ENCODE assay signal across 17 mouse cellular contexts in the genomic region with DNA sequence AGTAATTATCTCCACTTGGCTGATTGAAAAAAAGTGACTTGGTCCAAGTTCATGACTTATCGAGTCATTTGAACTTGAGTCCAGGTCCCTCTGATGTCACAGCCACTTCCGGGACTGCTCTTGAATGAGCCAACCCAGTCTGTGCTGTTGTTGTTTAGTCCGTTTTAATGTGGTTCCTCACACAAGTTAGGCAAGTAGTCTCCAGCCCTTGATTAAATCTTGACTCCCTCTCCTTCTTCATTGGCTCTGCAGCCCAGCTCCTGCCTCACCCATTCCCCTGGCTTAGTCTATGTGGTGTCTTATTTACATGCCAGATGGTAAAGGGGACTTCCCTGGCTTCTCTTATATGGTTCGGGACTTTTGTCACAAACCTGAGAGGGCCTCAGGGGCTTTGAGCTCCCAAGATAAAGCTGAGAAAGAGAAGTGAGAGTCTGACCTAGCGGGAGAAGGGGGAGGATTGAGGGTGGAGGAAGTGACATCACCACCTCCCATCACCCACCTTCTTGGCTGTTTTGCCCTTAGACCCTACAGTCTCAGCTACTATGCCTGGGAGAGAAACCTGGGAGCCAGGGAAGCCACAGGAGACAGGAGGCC. TPM values are rescaled to one million over a fixed set of nuclear protein-coding genes. Genes with fewer than 3 reads are reported as not detected.
DNase-seq lines count a peak whose midpoint lies in the region; ATAC-seq and TF ChIP-seq lines count a peak whose summit lies in the region.
"Had no signal": no experiment of that assay in that cellular context is flagged by ENCODE, and none has a peak within 500 bp of the region (broad histone marks: within the 10 kb centered on the region; RNA-seq: fewer than 3 reads in every experiment).

No protein-coding gene starts in this region.

- no peak for TF ChIP-seq POLR2A in liver, adult 2 months (IDR thresholded peaks at IDR 0.05; ENCODE audit: extremely low read depth, insufficient read depth, low read length)

- no peaks in the 10 kb centered on the region for H3K79me2 ChIP-seq in liver, adult 2 months (ENCODE audit: control insufficient read depth, insufficient read depth, low read length)

- H3K4me1 ChIP-seq in liver, adult 2 months (ENCODE audit: control insufficient read depth, insufficient read depth, low read length) = no peaks in the 10 kb centered on the region
- no peaks in the 10 kb centered on the region for H3K4me1 ChIP-seq in liver, embryonic 11.5 days (replicated peaks; ENCODE audit: control insufficient read depth, insufficient read depth, low read length)
- H3K4me1 ChIP-seq in midbrain, embryonic 13.5 days (replicated peaks) = no peaks in the 10 kb centered on the region
- H3K4me1 ChIP-seq in midbrain, embryonic 11.5 days (ENCODE audit: control insufficient read depth, insufficient read depth, low read length) = no peaks in the 10 kb centered on the region
- H3K4me1 ChIP-seq: hindbrain, embryonic 13.5 days had no signal

- H3K27ac ChIP-seq in liver, adult 2 months (replicated peaks; ENCODE audit: insufficient read depth, low read depth, low read length) = peak overlapping the region; percentile 30; the same call in 1 of the 2 replicates
- H3K27ac ChIP-seq in liver, embryonic 11.5 days (ENCODE audit: low read depth, low read length) = no peak overlapping the region
- no peak overlapping the region for H3K27ac ChIP-seq in midbrain, embryonic 13.5 days
- H3K27ac ChIP-seq in midbrain, embryonic 11.5 days (ENCODE audit: low read depth, low read length) = no peak overlapping the region
- H3K27ac ChIP-seq: hindbrain, embryonic 13.5 days had no signal

- no peak for ATAC-seq in liver, embryonic 11.5 days (replicated peaks; ENCODE audit: low FRiP score)
- no peak for ATAC-seq in midbrain, embryonic 13.5 days
- no peak for ATAC-seq in midbrain, embryonic 11.5 days (ENCODE audit: low FRiP score)

- no peak overlapping the region for H3K4me3 ChIP-seq in liver, adult 2 months (ENCODE audit: insufficient read depth, low read depth, low read length)
- H3K4me3 ChIP-seq in liver, embryonic 11.5 days (ENCODE audit: low read depth, low read length) = no peak overlapping the region
- H3K4me3 ChIP-seq in midbrain, embryonic 13.5 days (replicated peaks) = no peak overlapping the region
- H3K4me3 ChIP-seq in midbrain, embryonic 11.5 days (ENCODE audit: low read depth, low read length) = no peak overlapping the region
- H3K4me3 ChIP-seq: hindbrain, embryonic 13.5 days had no signal

- no peak overlapping the region for H3K9ac ChIP-seq in liver, adult 2 months (ENCODE audit: low read depth, low read length)
- H3K9ac ChIP-seq in liver, embryonic 11.5 days (ENCODE audit: low read depth, low read length) = no peak overlapping the region
- no peak overlapping the region for H3K9ac ChIP-seq in midbrain, embryonic 13.5 days (replicated peaks)
- H3K9ac ChIP-seq in midbrain, embryonic 11.5 days (ENCODE audit: low read length) = no peak overlapping the region
- H3K9ac ChIP-seq: hindbrain, embryonic 13.5 days had no signal

- H3K4me2 ChIP-seq in liver, embryonic 11.5 days = no peak overlapping the region
- H3K4me2 ChIP-seq in midbrain, embryonic 13.5 days (replicated peaks) = no peak overlapping the region
- no peak overlapping the region for H3K4me2 ChIP-seq in midbrain, embryonic 11.5 days
- H3K4me2 ChIP-seq: hindbrain, embryonic 13.5 days had no signal

- H3K36me3 ChIP-seq in liver, adult 2 months (ENCODE audit: control insufficient read depth, insufficient read depth, low read length) = no peaks in the 10 kb centered on the region
- no peaks in the 10 kb centered on the region for H3K36me3 ChIP-seq in liver, embryonic 11.5 days (ENCODE audit: control insufficient read depth, insufficient read depth, low read length)
- peaks cover 9% of the 10 kb centered on the region; the same call in 1 of the 2 replicates for H3K36me3 ChIP-seq in splenic B cell, adult 2 months (ENCODE audit: control insufficient read depth, insufficient read depth, low read length, poor library complexity, severe bottlenecking)
- no peaks in the 10 kb centered on the region for H3K36me3 ChIP-seq in midbrain, embryonic 13.5 days
- no peaks in the 10 kb centered on the region for H3K36me3 ChIP-seq in midbrain, embryonic 11.5 days (ENCODE audit: control insufficient read depth, insufficient read depth, low read length)
- H3K36me3 ChIP-seq: hindbrain, embryonic 13.5 days had no signal

- no peaks in the 10 kb centered on the region for H3K9me3 ChIP-seq in liver, embryonic 11.5 days (ENCODE audit: control insufficient read depth, low read length)
- H3K9me3 ChIP-seq in midbrain, embryonic 13.5 days = no peaks in the 10 kb centered on the region
- no peaks in the 10 kb centered on the region for H3K9me3 ChIP-seq in midbrain, embryonic 11.5 days (ENCODE audit: control insufficient read depth, low read length)
- H3K9me3 ChIP-seq: hindbrain, embryonic 13.5 days had no signal

- TF ChIP-seq CTCF in liver, adult 2 months (IDR thresholded peaks at IDR 0.05; ENCODE audit: low read depth, low read length) = no peak

- DNase-seq in liver, adult 2 months (ENCODE audit: extremely low read depth, low read depth, low spot score) = peak; percentile 43
- no peak for DNase-seq in liver, embryonic 11.5 days (ENCODE audit: low spot score)
- DNase-seq in T-cell, adult 2 months (ENCODE audit: low spot score) = peak; percentile 69
- peak; percentile 64 for DNase-seq in lung, postnatal 36 days
- DNase-seq in splenic B cell, adult 2 months (ENCODE audit: low read depth, low spot score) = peak; percentile 96
- DNase-seq in midbrain, embryonic 11.5 days (ENCODE audit: low spot score, missing footprints) = no peak
- DNase-seq in cerebellum, postnatal 14 days = no peak
- DNase-seq: adrenal gland, adult 2 months; cerebellum, adult 9-10 months; kidney, postnatal 14 days had no signal

- WGBS in liver, adult 2 months = 64% methylated on average over 5 of the region's 5 CpGs
- WGBS in liver, embryonic 11.5 days = 44% methylated on average over 5 of the region's 5 CpGs
- 79% methylated on average over 5 of the region's 5 CpGs for WGBS in midbrain, embryonic 13.5 days
- WGBS in midbrain, embryonic 11.5 days = 81% methylated on average over 5 of the region's 5 CpGs

- no peaks in the 10 kb centered on the region for H3K27me3 ChIP-seq in liver, adult 2 months (ENCODE audit: control insufficient read depth, insufficient read depth, low read length)
- H3K27me3 ChIP-seq in liver, embryonic 11.5 days (replicated peaks; ENCODE audit: control insufficient read depth, insufficient read depth, low read length) = no peaks in the 10 kb centered on the region
- H3K27me3 ChIP-seq in splenic B cell, adult 2 months (ENCODE audit: control insufficient read depth, insufficient read depth, low read length, poor library complexity, severe bottlenecking) = no peaks in the 10 kb centered on the region
- no peaks in the 10 kb centered on the region for H3K27me3 ChIP-seq in midbrain, embryonic 13.5 days
- no peaks in the 10 kb centered on the region for H3K27me3 ChIP-seq in midbrain, embryonic 11.5 days (ENCODE audit: control insufficient read depth, insufficient read depth, low read length)
- H3K27me3 ChIP-seq: hindbrain, embryonic 13.5 days had no signal

RNA-seq across cellular contexts. Expression of a gene that starts 2.2 kb away (rescaled TPM):
- 20.0 and 26.8 TPM in 2 replicates for total RNA-seq in liver, adult 2 months (2014; rRNA removed)
- 7.6 and 10.4 TPM in 2 replicates for polyA plus RNA-seq in liver, adult 2 months (2012; rRNA removed)
- polyA plus RNA-seq in liver, embryonic 11.5 days (2014; fragmentation: Nextera tagmentation; extraction: Ambion mirVana) = 16.4 TPM in 2 replicates
- polyA plus RNA-seq in midbrain, embryonic 13.5 days (2015; fragmentation: Nextera tagmentation; extraction: Ambion mirVana) = 2.2 and 2.7 TPM in 2 replicates
- polyA plus RNA-seq in midbrain, embryonic 11.5 days (2014; fragmentation: Nextera tagmentation; extraction: Ambion mirVana) = 4.3 and 4.7 TPM in 2 replicates

RNA-seq across cellular contexts. Expression of a gene that starts 5.3 kb away (rescaled TPM):
- total RNA-seq in liver, adult 2 months (2014; rRNA removed) = 0.09 and 0.34 TPM in 2 replicates
- polyA plus RNA-seq in liver, adult 2 months (2012; rRNA removed) = 0.66 and 1.2 TPM in 2 replicates
- polyA plus RNA-seq in liver, embryonic 11.5 days (2014; fragmentation: Nextera tagmentation; extraction: Ambion mirVana) = 5.6 and 7.0 TPM in 2 replicates
- 9.3 and 11.4 TPM in 2 replicates for polyA plus RNA-seq in midbrain, embryonic 13.5 days (2015; fragmentation: Nextera tagmentation; extraction: Ambion mirVana)
- polyA plus RNA-seq in midbrain, embryonic 11.5 days (2014; fragmentation: Nextera tagmentation; extraction: Ambion mirVana) = 3.0 and 4.7 TPM in 2 replicates

RNA-seq across cellular contexts. Expression of a gene that starts 31.5 kb away (rescaled TPM):
- 6.0 and 10.3 TPM in 2 replicates for total RNA-seq in liver, adult 2 months (2014; rRNA removed)
- polyA plus RNA-seq in liver, adult 2 months (2012; rRNA removed) = 36.6 and 45.0 TPM in 2 replicates
- polyA plus RNA-seq in liver, embryonic 11.5 days (2014; fragmentation: Nextera tagmentation; extraction: Ambion mirVana) = 257 and 281 TPM in 2 replicates
- 319 and 332 TPM in 2 replicates for polyA plus RNA-seq in midbrain, embryonic 13.5 days (2015; fragmentation: Nextera tagmentation; extraction: Ambion mirVana)
- 308 and 312 TPM in 2 replicates for polyA plus RNA-seq in midbrain, embryonic 11.5 days (2014; fragmentation: Nextera tagmentation; extraction: Ambion mirVana)

RNA-seq across cellular contexts. Expression of a gene that starts 36.5 kb away (rescaled TPM):
- total RNA-seq in liver, adult 2 months (2014; rRNA removed) = 0.94 and 1.4 TPM in 2 replicates
- 0.42 and 1.6 TPM in 2 replicates for polyA plus RNA-seq in liver, adult 2 months (2012; rRNA removed)
- polyA plus RNA-seq in liver, embryonic 11.5 days (2014; fragmentation: Nextera tagmentation; extraction: Ambion mirVana) = 1.2 and 1.7 TPM in 2 replicates
- polyA plus RNA-seq in midbrain, embryonic 13.5 days (2015; fragmentation: Nextera tagmentation; extraction: Ambion mirVana) = 0.97 and 1.1 TPM in 2 replicates
- 0.89 and 0.98 TPM in 2 replicates for polyA plus RNA-seq in midbrain, embryonic 11.5 days (2014; fragmentation: Nextera tagmentation; extraction: Ambion mirVana)
- total RNA-seq: gastrocnemius, adult 8-10 months had no signal

RNA-seq across cellular contexts. Expression of a gene that starts 43.5 kb away (rescaled TPM):
- total RNA-seq in liver, adult 2 months (2014; rRNA removed) = not detected in 2 replicates
- polyA plus RNA-seq in liver, adult 2 months (2012; rRNA removed) = 0.55 and 1.0 TPM in 2 replicates
- not detected in 2 replicates for polyA plus RNA-seq in liver, embryonic 11.5 days (2014; fragmentation: Nextera tagmentation; extraction: Ambion mirVana)
- not detected in 2 replicates for polyA plus RNA-seq in midbrain, embryonic 13.5 days (2015; fragmentation: Nextera tagmentation; extraction: Ambion mirVana)
- polyA plus RNA-seq in midbrain, embryonic 11.5 days (2014; fragmentation: Nextera tagmentation; extraction: Ambion mirVana) = not detected in 2 replicates
- total RNA-seq: ES-E14; gastrocnemius, adult 8-10 months; midbrain, postnatal 0 days had no signal
- polyA plus RNA-seq: hindbrain, embryonic 13.5 days; limb, embryonic 11.5 days; midbrain, postnatal 0 days; stomach, embryonic 16.5 days had no signal

Comparison
In these comparisons a context has a peak if more than half of its experiments do, and no peak if none do; other contexts are left out.
1. DNase-seq: peak in liver, adult 2 months (single experiment), T-cell, adult 2 months (single experiment), lung, postnatal 36 days (single experiment) and splenic B cell, adult 2 months (single experiment); none in liver, embryonic 11.5 days (single experiment), midbrain, embryonic 11.5 days (single experiment) and cerebellum, postnatal 14 days (0 of 2).